Mouse (Mus musculus): Measurements from ENCODE around the gene Mrpl33. TPM values are rescaled to one million over a fixed set of nuclear protein-coding genes. Genes with fewer than 3 reads are reported as not detected.
"Not testable (repeated sequence)": the region's sequence is repeated elsewhere in the genome, so short reads cannot be mapped to it uniquely, and the experiment has no call there.

The Mrpl33 gene
- total RNA-seq (2022) = 100 to 1,000 TPM; 266 to 421 (median 323) TPM

DNA sequence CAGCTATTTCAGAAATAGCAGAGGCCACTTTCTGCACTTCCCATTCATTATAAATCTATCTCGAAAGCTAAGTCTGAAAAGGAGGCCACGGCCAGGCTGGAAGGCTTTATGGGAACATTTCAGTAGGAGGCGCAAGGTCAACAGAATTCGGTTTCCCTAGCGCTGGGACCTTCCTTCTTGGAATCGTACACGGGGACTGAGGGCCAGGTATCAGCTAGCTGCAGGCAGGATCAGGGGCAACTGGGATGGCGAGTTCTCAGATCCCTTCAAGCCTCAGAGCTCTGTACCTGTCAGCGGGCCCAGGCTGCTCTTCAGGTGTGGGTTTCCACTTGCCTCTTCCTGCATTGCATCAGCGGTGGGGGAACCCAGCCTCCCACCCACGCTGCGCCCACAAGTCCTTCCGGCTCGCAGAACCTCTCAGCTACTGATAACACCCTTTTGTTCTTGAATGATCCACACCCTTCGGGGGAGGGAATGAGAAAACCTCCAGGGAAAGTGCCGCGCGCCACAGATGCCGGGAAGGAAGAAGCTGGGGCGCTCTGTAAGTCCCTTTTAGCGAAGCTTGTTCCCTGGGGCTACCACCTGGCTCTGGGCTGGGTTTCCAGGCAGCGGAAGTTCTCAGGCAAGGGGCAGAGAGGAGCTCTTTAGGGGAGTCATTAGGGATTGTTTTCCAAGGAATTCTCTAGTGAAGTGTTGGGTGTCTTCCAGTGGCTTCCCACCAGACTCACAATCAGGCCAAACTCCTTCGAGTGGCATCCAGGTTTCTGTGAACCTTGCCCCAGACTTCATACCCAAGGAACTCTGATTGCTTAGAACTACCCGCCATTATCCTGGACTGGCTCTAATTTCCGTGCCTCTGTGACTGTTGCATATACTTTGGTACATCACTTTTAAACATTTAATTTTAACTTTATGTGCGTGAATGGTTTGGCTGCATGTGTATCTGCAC lies at the start of gene Mrpl33:
Gene Mrpl33, plus strand, starts transcription at position 455 of the 949 bp plus-strand sequence.
- peak; percentile 76 for DNase-seq

- no peak for DNase-seq
These were observed 37.3 kb upstream of the Mrpl33 start for GRCm38 (mm10) chr5:31559401-31559800.

DNA sequence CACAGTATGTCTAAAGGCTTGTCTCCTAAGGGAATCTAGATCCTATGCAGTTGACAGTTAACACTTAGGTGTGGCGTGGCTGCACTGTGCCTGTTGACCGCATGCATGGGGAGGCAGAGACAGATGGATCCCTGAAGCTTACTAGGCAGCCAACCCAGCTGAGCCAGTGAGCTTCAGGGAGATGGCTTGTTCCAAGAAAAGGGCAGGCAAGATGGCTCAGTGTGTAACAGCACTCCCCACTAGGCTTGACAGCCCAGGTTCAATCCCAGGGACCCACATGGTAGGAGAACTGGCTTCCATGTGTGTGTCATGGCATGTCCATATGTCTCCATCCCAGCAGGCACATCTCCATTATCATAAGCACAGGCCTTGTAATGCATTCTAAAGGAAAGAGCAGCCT lies 36.4 kb upstream of the Mrpl33 start:
- DNase-seq = no peak

DNA sequence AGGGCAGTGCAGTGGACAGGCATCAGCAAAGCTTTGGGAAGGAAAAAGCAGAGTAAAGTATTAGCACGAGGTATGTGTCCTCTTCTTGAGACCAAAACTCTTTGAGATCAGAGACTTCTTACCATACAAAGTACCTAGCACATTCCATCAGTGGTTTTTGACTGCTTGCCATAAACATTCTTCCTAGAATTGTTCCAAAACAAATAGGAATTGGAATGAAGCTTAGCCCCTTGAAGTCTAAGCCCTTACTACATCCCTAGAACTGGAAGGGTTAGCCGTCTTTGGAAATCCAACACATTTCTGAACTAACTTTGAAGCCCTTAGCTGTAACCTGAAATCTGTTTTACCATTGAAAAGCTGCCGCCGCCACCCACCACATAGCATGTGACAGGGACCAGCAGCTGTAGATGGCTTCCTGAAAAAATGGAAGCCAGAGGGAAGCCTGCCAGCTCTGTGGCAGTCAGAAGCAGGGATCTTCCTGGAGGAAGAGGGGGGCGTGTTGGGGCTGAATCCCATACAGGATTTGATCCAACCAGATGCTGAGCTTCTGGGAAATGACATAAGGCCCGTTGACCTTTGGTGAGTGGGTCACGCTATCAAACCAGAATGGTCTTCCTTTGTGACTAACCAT lies 34.6 kb upstream of the Mrpl33 start:
- DNase-seq = no peak

DNA sequence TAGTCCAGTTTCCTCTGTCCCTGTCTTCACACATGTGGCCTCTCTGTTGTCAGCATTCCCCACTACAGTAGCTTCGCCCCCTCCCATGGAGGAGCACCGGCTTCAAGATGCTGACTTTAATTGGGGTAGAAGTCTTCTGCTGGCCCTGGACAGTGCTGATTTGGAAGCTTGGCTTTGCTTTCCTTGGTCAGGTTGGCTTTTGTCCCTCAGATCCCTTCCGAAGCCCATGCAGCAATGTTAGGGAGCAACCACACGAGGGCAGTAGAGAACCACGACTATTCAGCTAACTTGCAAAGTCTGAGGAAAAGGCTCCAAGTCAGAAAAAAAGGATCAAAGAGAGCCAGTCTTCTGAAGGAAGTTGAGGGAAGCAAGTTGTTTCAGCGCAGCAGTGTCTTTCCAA lies 33.2 kb upstream of the Mrpl33 start:
- DNase-seq = peak; percentile 70

- no peak for DNase-seq
These were observed 32.8 kb upstream of the Mrpl33 start for GRCm38 (mm10) chr5:31563905-31564304.

DNA sequence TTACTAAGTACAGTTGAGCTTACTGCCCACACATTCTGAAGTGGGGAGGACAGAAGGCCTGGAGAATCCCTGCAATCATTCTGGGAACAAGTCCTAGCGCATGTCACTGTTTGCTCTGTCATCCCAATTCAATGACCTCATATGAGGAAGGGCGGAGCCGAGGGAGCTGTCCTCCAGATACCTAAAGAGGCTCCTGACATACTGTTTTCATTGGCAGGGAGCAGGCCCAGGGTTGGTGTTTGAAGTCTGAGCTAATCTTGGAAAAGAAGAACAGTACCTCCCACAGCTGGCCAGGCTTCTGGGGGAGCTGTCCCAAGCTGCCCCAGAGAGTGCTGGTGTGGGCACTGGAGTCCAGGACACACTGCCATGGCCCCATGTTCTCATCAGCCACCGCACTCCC lies 31.8 kb upstream of the Mrpl33 start:
- no peak for DNase-seq

DNA sequence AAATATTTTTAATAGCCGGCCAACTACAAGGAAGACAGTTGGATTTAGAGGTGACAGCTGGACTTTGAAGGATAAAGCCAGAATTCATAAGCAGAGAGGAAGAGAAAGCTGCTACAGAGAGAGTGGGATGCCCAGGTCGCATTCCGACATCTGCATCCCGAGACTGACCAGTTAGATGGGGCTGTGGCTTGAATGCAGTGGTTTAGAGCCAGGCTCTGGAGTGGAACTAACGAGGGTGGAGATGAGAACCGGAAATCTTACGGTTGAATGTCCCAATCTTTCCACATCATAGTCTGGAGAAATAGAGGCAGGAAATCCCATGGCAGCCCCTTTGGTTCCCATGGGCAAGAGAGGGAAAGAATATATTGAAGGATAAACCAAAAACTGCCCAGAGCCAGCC lies 30.7 kb upstream of the Mrpl33 start:
- DNase-seq = no peak

DNA sequence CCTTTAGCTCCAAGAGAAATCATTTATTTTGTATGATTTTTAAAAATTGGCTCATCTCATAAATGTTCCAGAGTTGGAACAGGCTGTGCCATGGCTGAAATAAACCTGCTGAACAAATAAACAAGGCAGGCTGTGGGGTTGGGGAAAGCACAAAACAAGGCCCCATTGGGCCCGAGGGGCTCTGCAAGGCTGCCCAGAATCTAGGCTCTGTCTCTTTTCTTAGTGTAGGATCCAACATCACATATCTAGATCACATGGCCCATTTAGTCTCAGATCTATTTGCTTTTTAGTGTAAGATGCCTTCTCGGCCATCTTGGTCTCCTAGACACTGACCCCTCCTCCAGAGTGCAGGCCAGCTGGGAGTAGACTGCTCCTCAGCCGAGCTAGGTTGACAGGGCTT lies 30.3 kb upstream of the Mrpl33 start:
- no peak for DNase-seq

GRCm38 (mm10) chr5:31567951-31568657 lies 28.6 kb upstream of the Mrpl33 start:
- DNase-seq = no peak

DNA sequence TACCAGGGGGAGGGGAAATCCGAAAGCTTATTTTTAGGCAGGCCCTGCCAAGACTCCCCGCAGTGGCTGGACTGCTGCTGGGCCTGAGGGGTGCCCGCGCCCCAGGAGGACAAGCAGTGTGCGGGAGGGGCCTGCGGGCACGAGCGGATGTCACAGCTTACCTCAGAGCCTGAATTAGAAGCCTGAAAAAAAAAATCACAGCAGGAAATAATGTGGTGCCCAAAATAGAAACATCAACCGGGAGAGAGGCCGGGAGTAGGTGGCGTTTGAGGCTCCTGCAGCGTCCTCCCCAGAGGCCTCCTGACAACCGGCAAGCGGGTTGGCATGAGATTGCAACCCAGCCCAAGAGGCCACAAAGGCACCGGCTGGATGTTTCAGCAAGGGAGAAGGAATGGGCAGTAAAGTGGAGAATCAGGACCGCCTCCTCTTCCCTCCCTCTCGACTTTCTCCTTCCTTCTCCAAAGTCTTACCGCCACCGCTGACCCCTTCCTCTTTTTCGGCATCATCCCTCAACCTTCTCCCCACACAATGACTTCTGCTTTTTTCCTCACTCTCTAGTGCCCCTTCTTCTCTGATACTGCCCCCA lies 25.6 kb upstream of the Mrpl33 start:
- peak; percentile 57 for DNase-seq

- DNase-seq = no peak
These were observed 23.0 kb upstream of the Mrpl33 start for GRCm38 (mm10) chr5:31573722-31574121.

DNA sequence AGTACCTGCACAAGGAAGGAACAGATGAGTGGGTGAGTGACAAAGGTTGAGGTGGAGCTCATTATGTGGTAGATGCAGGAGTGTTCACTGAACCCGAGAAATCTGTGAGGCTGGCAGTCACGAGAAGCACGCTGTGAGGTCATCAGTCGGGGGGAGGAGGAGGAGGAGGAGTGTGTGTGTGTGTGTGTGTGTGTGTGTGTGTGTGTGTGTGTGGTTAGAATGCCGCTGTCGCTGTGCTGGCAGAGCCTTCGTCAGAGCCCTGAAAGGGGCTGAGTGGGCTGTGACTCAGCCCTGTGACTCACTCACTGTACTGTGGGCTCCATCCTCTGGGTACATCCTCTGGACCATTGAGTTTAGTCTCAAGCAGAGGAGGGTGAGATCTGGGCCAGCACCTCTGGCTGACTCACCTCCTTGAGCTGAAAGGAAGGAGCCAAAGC lies 20.2 kb upstream of the Mrpl33 start:
- peak; percentile 79 for DNase-seq

DNA sequence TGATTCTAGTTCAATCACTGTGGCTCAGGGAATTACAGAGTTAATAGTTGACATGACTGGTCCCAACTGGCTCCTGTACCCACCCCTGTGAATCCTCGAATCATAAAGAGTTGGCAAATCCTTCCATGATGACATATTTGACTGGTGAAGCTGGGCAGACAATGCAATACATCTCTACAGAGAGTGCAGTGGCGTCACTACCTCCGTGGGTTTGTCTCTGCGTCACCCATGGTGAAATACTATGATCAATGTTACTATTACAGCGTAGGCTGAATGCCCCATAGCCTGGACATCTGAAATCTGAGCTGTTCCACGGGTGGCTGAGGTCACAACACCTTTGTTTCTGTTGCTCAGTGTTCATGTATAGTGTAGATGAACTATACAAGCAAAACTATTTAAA lies 15.5 kb upstream of the Mrpl33 start:
- DNase-seq = no peak

DNA sequence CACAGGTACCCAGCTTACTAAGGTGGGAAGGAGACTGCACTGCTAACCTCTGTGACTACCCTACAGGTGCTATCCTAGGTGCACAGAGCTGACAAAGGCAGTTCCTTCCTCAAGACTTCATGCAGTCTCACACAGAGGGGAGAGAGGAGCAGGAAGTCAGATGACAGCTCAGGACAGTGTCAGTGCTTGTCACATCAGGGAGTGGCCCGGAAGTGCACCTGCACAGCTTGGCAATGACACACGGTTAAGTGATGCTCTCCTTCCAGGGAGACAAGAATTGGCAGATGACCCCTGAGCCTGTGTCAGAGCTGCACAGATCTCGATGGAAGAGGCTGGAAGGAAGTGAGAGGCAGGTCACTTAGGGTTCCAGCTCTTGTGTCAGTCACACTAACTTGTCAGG lies 14.8 kb upstream of the Mrpl33 start:
- no peak for DNase-seq

DNA sequence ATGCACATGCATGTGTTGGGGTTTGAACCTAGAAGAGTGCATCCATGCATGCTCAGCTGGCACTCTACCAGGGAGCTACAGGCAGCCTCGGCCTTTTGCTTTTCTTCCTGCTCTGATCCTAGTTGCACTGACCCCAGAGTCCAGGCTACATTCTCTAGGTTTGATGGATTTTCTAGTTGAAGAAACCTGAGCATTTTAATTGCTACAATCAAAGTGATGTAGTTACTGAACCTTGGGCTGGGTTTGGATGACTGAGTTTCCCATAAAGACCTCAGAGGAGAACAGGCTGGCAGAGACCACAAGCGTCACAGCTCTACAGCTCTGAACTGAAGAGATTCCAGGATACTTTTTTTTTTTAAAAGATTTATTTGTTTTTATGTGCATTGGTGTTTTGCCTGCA lies 13.5 kb upstream of the Mrpl33 start:
- DNase-seq = no peak

DNA sequence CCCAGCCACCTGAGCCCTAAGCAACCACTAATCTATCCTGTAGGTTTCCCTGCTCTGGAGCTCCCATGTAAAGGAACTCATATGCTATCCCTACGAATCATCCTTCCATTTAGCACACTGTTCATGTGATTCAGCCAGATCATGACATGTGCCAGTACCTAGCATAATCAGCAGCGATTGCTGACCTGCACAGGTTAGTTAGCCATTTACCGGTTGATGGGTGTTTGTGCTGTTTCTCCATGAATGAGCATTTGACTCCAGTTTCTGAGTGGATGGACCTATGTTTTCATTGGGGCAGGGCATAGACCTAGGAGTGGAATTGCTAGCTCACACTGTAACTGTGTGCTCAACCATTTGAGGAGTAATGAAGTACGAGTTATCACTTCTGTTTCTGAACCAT lies 11.2 kb upstream of the Mrpl33 start:
- no peak for DNase-seq

DNA sequence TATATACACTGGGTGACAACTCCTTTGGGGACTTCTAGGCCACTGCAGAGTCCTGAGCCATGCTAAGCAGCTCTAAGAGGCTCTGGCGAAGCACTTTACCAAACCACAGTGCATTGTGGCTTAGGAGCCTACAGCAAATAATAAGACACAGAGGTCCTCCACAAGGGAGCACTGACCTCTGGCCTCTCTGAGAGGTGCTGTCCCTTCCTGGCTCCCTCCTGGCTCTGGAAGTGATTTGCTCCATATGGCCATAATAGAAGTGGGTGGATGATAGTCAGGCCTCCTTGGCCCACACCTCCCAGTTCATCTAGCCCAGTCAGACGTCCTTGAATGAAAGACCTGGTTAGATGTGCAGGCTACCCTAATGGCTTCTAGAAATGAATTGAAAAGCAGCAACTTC lies 8.7 kb upstream of the Mrpl33 start:
- no peak for DNase-seq

DNA sequence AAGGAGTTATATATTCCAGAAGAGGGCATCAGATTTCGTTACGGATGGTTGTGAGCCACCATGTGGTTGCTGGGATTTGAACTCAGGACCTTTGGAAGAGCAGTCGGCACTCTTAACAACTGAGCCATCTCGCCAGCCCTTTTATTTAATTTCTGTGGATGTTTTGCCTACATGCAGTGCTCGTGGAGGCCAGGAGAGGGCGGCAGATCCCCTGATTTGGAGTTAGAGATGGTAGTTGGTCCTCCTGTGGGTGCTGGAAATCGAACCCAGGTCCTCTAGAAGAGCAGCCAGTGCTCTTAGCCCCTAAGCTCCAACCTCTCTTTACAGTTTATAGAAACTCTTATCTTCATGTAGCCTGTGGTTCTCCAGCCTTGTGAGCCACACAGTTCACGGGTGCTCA lies 8.1 kb upstream of the Mrpl33 start:
- DNase-seq = not testable (repeated sequence)

DNA sequence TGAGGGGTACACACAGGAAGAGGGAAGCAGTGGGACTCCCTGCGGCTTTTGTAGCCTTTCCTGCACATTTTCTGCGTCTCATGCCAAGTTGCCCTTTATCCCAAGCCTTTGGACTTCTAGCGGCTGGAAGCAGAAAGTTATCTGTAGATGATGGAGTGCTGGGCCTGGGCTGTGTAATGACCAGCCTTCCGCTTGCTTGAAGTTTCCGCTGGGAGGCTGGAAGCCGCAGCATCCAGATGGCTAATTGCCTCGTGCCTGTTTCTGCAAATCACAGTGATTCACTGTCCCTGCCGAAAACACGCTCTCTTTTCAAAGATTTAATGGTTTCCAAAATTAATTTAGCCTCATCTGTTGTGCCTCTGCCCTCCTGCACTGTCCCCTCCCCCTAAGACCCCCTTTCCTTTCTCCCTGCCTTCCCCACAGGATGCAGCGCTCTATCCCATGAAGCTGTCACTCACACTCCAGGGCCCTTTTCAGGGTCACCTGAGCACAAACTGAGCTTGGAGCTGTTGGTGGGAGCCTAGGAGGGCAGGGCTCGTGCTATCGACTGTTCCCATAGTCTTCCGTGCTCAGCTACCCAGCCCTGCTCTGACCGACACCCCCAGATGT lies 6.9 kb upstream of the Mrpl33 start:
- DNase-seq = no peak

DNA sequence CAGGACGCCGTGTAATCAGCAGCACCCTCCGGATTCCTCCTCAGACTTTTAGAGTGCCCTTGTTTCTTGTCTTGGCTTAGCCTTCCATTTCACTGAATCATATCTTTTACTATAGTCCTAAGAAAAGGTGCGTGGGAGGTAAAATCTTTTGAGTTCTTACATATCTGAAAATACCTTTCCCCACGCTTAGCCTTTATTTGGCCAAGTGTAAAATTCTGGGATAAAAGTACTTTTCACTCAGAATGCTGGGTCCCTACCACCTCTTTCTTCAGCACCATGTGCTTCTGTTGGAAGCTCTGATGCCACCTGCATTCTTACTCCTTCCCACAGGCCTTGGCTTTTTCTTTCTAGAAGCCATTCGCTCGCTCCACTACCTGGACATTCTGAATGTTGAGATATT lies 5.6 kb upstream of the Mrpl33 start:
- no peak for DNase-seq

DNA sequence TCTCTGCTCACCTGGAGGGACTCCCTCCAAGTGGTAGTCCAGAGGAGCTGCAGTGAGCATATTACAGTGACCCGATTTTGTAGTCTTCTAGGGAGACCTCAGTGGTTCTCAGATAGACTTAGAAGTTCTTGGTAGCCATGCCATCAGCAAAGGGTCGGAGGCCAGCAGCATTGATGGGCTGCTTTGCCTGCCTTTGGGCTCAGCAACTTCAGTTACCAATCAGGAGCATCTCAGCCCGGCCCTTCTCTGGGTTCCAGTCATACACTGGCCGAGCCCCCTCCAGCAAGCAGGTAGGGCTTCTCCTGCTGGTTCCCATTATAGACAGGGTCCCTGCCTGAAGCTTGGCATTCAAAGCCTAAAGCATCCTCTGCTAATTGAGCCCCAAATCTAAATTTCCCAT lies 867 bp upstream of the Mrpl33 start:
- DNase-seq = no peak

Data from adrenal gland, adult 8-10 months (tissue).